Mouse (Mus musculus) bone marrow, adult 2 months (tissue): ENCODE measurements around the gene Dhrs7. TPM values are rescaled to one million over a fixed set of nuclear protein-coding genes. Genes with fewer than 3 reads are reported as not detected.

ENCODE experiments used
- H3K27ac ChIP-seq: fragments of 200-500 bp; 2 replicates; pipeline ENCODE4 v1.5.1; 2012; ENCODE audit warnings: low read depth, mild to moderate bottlenecking, control low read depth, inconsistent platforms, low read length; ENCODE audit not compliant: control insufficient read depth, poor library complexity, insufficient read depth
- H3K4me1 ChIP-seq: fragments of 200-500 bp; 2 replicates; pipeline ENCODE4 v1.6.1; 2011; ENCODE audit warnings: low read length; ENCODE audit not compliant: control insufficient read depth, insufficient read depth
- H3K4me3 ChIP-seq: fragments of 200-500 bp; replicated peaks from 2 replicates; pipeline ENCODE3; 2011; ENCODE audit warnings: mild to moderate bottlenecking, low read depth, low read length, control low read depth; ENCODE audit not compliant: control insufficient read depth
- CTCF ChIP-seq: fragments of 200-500 bp; IDR thresholded peaks from 2 replicates; pipeline ENCODE4 v1.5.1; 2011; ENCODE audit warnings: low read length, control low read depth; ENCODE audit not compliant: control insufficient read depth, insufficient read depth
- POLR2A ChIP-seq: fragments of 200-500 bp; IDR thresholded peaks from 2 replicates; pipeline ENCODE4 v1.6.1; 2011; ENCODE audit warnings: low read depth, mild to moderate bottlenecking, control low read depth, low read length, borderline replicate concordance; ENCODE audit not compliant: control insufficient read depth
- WGBS: fragments of 180-500 bp; shearing (Covaris S2); methylation state at CpG from one replicate; pipeline ENCODE4 v1.1.7; 2018; 5-methylcytosine and 5-hydroxymethylcytosine counted together
- polyA plus RNA-seq: library from polyadenylated mRNA; stranded (reverse); fragments of >200 nt; gene quantifications from 2 replicates; pipeline ENCODE4 v1.2.4, GENCODE M21; 2011; ENCODE audit warnings: low replicate concordance; ENCODE audit not compliant: missing spikeins, insufficient read depth, insufficient read length

Dhrs7 gene
- polyA plus RNA-seq, 1 experiment: 49.6 TPM

DNA sequence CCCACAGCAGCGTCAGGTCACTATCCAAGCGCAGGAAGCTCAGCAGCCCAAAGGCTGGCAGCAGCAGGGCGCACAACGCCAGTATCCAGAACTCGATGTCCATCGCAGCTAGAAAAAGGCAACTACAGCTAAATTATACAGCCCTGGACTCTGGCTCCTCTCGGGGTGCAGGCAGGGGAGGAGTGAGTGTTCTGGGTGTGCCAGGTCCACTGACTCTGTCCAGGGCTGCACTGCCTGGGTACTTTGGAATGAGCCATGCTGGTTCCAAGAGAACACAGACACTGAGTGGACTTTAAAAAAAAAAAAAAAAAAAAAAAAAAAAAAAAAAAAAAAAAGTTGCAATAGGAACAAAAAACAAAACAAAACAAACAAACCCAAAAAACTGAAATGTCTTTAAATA lies 36.0 kb downstream of the Dhrs7 start:
- WGBS: 90% methylated on average over 7 of the region's 7 CpGs
- Histone ChIP-seq H3K27ac (no peak overlapping the region), H3K4me3 (no peak overlapping the region), H3K4me1 (no peaks in the 10 kb centered on the region)
- no peak for TF ChIP-seq POLR2A
- no peak for TF ChIP-seq CTCF

- H3K27ac ChIP-seq: no peak overlapping the region
- no peak overlapping the region for H3K4me3 ChIP-seq
- WGBS: 5% methylated on average over 5 of the region's 5 CpGs
- H3K4me1 ChIP-seq: no peaks in the 10 kb centered on the region
- TF ChIP-seq POLR2A (no peak), CTCF (no peak)
These were observed 41.7 kb downstream of the Dhrs7 start for GRCm38 (mm10) chr12:72622853-72623496.

- 12% methylated on average over 1 of the region's 1 CpGs for WGBS
- no peaks in the 10 kb centered on the region for H3K4me1 ChIP-seq
- no peak for TF ChIP-seq CTCF
- no peak for TF ChIP-seq POLR2A
These were observed 43.3 kb downstream of the Dhrs7 start for GRCm38 (mm10) chr12:72621441-72621840.

DNA sequence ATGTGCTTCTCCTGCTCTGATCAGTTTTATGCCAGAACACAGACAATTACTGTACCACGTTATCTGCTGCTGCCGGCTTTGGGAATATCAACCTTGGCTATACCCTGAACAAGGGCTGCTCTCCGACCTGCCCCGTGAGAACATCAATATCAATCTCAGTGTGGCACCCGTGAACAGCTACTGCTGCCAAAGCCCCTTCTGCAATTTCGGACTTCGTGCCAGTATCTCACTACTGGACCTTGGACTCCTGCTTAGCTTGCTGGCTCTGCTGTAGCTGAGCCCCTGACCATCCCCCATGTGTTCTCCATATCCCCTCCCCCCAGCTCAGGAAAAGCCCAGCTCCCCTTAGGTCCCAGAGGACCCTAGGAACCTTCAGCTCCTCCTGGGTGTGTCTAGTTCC lies 43.9 kb downstream of the Dhrs7 start:
- H3K4me1 ChIP-seq: no peaks in the 10 kb centered on the region
- H3K27ac ChIP-seq: no peak overlapping the region
- no peak overlapping the region for H3K4me3 ChIP-seq
- TF ChIP-seq CTCF (no peak), POLR2A (no peak)
- 78% methylated on average over 7 of the region's 7 CpGs for WGBS

More at GRCm38 (mm10) chr12:72621441-72621840, 43.3 kb downstream of the Dhrs7 start:
- Histone ChIP-seq H3K27ac (no peak overlapping the region), H3K4me3 (no peak overlapping the region)

DNA sequence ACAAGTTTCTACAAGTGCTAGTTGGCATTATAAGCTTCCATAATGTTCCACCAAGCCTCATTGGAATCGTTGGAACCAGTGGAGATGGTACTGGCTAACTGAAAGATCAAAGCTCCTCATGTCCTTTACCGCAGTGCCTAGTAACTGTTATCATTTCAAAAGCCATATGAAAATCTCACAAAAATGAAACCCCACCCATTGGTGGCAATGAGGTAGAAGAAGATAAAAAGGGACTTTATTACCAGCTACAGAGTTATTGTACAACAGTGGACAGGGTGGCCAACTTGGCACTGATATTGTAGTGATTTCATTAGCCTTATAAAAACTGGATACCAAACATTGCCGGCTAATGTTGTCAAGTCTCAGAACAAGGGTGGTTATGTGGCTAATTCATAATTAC lies 52.7 kb downstream of the Dhrs7 start:
- no peak for TF ChIP-seq CTCF
- TF ChIP-seq POLR2A: no peak
- H3K4me1 ChIP-seq: no peaks in the 10 kb centered on the region
- no peak overlapping the region for H3K4me3 ChIP-seq
- no peak overlapping the region for H3K27ac ChIP-seq
- 68% methylated on average over 3 of the region's 3 CpGs for WGBS

Other genes with a start within 250 kb of the Dhrs7 start
- gene Lrrc9, start 223.0 kb downstream of the Dhrs7 start, polyA plus RNA-seq: not detected in 2 replicates
- 1.0 and 1.4 TPM in 2 replicates for gene Pcnx4, start 128.5 kb downstream of the Dhrs7 start, polyA plus RNA-seq
- 1.2 and 1.5 TPM in 2 replicates for gene Gm4756, start 15.2 kb downstream of the Dhrs7 start, polyA plus RNA-seq
- 41.7 and 42.4 TPM in 2 replicates for gene Ppm1a, start 92.5 kb upstream of the Dhrs7 start, polyA plus RNA-seq